Mouse (Mus musculus) lung, postnatal 36 days (tissue): ENCODE results near the gene Sparc.

ENCODE experiments used
- DNase-seq: peaks from one replicate; pipeline ENCODE4 v3.0.0; 2022; ENCODE audit warnings: mixed read lengths

Gene Sparc

DNA sequence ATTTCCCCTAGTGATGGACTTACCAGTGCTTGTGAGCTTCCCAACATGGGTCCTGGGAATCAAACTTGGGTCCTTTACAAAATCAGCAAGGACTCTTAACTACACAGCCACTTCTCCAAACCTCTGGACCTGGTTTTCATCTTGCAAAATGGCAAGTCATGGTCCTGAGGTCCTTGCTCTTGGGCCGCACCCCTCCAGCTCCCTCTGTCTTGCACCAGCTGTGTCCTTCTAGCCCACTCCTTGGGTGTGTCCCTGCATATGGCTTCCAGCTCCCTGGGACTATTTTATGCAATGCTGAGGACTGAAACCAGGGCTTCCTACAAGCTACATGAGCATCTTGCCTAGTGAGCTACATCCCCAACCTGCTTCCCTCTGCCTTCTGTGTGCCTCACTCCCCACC is at the start of gene Sparc:
Gene Sparc, minus strand, starts transcription at position 206 of the 400 bp plus-strand sequence.
- no peak for DNase-seq

DNA sequence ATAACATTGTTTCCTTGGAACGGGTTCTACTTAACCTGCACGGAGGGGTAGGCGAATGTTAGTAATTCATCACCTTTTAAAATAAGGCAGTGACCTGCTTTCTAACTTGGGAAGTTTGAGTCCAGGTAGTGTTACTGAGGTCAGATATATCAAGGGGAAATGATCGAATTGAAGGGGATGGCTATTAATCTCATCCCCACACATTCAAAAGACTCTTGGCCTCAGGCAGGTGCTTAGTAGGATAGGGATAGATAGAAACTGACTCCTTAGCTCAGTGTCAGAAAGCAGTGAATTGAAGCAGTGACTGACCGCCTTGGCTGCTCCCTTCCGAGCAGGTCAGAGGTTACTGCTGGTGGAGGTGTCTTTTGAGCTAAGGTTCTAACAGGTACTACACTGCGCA is 48.5 kb upstream of the Sparc start:
- DNase-seq = no peak

DNA sequence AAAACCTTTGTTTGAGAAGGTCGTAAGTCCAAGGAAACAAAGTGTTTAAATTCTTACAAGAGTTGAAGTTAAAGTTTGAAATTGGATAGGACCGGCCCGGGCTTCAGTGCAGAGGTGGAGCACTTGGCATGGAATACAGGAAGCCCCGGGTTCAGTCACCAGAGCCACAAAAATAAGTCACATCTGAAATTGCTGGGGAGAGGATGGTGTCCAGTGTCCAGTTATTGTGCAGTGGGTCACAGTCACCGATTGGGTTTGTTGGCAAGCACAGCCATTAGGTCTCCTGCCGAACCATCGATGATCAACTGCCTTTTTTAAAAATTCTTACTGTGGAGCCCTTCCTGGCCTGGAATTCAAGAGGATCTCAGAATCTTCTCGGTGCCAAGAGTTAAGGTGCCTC is 47.8 kb upstream of the Sparc start:
- no peak for DNase-seq

DNA sequence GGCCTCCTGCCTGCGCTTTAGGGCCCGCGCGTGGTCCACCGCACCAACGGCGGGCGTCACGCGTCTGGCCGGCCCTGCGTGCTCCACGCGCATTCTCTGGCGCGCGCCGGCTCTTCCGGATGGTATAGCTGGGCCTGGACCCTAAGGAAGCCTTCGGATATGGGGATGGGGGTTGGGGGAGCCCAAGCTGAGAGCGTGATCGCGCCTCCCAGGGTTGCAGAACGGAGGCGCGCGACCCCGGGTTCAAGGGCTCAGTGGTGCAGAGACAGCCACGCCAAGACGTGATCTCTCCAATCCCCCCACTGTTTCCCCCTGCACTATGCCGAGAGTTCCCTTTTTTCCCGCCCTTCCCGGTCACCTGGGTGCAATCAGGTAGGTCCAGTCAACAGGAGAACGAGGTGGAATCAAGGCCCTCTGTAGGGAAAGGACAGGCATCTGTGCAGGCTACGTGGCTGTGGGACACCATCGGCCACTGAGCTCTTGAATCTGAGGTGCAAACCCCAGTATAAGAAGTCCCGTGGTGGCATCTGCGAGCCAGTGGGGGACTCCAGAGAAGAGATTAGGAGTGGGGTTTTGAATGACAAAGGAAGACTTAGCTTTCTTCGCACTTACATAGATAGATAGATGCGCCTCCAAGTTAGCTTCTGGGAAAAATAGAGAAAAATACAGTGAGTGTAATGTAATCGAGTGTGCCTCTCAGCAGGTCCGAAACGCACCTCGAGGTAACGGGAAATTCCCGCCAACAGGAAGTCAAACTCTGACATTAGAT is 47.1 kb upstream of the Sparc start:
- DNase-seq = no peak

DNA sequence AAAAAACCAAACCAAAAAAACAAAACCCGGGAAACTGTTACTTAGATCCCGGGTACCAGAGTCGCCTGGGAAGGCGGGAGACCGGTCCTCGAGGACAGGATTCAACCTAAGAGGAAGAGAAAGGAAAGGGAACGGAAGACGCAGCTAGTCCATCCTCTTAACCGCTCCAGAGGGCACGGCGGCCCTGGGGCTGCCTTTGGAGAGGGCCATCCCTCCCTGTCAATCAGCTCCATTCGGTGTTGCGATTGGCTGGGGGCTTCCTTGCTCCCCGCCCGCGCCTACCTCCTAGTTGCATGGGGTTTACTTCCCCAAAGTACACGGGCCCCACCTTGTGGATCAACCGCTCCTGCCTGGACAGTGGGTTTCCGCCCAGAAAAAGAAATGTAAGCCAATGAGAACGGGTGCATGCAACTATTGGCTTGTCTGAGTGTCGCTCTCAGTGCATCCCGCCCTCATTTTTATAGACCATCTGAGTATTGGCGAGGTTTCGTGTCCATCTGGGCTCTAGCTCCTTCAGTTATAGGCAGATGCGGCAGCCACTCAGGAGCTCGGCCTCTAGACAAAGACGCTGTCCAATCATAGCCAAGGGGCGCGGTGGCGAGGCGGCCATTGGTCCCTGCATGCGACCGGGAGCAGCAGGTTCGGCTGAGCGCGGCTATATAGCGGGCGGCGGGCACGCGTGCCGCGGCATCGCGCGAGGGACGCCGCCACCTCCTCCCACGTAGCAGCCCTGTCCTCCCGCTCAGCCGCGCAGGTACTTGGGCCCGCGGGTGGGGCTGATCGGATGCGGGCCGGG is 46.3 kb upstream of the Sparc start, which contains the start of gene G3bp1:
Gene G3bp1, plus strand, starts transcription at position 638 of the 796 bp plus-strand sequence.
- peak; percentile 100 for DNase-seq

DNA sequence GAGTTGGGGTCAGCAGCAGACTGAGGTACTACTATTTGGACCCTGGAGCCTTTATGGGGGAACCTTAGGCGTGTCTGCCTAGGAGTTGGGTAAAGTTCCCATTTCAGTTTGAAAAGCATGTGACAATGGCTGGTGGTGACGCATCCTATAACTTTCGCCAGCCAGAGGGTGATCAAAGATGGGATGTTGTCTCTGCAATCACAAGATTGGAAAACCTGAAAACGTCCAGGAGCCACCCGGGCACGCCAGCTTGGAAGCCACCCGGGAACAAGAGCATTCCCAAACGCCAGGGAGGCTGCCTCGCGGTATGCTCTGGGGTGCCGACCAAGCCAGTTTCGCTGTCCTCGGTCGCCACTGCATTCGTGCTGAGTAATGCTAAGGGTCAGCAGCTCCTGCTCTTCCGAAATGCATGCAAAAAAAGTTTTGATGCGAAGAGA is 45.6 kb upstream of the Sparc start:
- DNase-seq = no peak

DNA sequence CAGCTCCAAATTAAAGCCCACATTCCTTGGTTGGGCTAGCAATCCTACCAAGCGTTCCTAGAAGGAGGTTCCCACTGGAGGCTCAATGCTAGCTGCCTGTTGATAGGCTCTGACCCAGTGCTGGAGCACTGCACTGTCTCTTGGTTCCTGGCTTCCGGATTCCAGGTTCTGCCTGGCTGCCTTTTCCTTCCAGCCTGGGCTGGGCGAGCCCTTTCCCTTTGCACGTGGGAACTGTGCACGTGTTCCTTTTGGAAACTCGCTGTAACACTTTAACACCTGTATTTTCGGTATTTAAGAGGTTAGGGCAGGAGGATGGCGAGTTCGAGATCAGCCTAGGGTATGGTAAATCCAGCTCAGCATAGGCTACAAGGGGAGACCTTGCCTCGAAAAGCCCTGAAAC is 45.0 kb upstream of the Sparc start:
- DNase-seq = peak; percentile 51

DNA sequence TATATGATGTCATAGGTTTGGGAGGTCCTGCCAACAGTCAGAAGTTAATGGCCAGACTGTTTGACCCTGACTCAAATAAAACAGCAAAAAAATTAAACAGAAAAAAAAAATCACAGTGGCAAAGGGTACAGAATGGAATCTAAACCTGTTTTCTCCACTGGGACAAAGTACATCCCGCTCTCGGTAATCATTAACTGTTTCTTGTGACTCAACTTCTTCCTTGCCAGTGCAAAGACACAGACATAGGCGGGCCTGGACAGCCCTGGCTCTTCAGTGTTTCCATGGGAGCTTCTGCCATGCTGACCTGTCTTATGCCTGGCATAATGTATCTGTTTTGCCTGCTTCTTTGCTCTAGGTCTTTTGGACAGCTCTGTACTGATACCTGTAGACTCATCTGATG is 42.2 kb upstream of the Sparc start:
- DNase-seq = no peak

DNA sequence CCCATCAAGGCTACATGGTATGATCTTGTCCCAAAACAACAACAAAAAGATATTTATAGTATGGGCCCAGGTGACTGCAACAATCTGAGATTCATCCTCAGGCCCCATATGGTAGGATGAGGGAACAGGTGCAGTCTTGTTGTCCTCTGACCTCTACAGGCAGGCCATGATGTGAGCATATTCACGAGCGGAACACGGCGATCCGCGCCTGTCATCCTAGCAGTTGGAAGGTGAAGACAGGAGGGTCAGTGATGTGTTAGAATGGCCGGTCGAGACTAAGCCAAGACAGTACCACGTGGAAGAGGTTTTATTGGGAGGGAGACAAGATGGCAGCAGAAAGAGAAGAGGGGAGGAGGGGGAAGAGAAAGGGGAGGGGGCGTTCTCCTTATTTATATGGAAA is 41.7 kb upstream of the Sparc start:
- no peak for DNase-seq

DNA sequence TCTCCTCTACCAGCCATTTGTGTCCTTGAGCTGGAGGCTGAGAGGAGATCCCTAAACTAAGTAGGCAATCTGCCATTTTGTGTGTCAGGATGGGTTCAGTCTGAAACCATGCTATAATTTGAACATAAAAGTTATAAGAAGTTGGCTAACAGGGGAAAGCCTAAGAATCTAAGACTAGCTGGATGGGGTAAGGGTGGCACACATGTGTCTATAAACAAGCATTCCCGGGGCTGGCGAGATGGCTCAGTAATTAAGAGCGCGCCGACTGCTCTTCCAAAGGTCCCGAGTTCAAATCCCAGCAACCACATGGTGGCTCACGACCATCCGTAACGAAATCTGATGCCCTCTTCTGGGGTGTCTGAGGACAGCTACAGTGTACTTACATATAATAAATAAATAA is 39.2 kb upstream of the Sparc start:
- no peak for DNase-seq

DNA sequence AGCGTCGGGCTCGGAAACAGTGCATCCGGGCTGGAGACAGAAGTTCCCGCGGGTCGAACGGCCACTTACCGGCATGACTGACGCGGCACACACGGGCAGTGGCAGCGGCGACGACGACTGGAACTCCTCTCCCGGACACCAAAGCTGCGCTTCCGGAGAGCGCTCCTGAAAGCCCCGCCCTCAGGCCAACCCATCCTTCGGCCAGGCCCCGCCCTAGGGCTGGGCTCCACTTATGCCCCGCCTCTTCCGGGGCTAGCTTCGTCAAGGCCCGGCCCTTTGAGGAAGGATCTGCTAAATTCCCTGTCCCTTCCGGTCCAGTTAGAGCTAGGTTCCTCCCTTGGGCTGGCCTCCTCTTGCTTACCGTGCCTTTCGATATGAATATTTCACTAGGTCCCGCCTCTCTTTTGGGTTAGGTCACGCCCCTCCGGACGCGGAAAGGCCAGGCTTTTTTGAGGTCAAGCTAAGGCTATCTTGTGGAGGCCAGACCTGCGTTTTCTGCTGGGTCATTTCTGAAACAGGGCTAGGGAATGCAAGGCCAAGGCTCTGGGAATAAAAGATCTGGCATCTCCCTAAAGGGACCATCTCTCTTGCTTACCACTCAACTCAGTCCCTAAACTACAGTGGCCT is 38.1 kb upstream of the Sparc start, which contains the start of gene Atox1:
Gene Atox1, minus strand, starts transcription at position 221 of the 627 bp plus-strand sequence.
- DNase-seq = peak; percentile 97

DNA sequence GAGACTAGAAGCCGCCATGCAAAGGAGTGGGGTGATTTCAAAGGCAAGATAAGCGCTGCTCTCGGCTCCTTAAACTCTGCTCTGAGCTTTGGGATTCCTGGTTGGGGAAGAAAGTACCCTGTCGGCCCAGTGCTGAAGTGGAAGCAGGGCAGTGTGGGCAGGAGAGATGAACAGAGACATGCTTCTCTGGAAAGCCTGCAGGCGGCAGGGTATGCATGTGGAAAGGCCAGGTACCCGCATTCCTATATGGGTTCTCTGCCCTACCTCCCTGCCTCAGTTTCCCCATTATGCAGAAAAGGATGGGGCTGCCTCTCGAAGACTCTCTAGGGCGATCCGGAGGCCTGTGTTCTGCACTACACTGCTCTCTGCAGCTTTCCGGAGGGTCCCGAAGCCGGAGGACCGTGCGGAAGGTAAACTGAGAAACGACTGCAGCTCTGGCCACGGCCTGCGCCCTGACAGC is 37.6 kb upstream of the Sparc start:
- DNase-seq = peak; percentile 43

DNA sequence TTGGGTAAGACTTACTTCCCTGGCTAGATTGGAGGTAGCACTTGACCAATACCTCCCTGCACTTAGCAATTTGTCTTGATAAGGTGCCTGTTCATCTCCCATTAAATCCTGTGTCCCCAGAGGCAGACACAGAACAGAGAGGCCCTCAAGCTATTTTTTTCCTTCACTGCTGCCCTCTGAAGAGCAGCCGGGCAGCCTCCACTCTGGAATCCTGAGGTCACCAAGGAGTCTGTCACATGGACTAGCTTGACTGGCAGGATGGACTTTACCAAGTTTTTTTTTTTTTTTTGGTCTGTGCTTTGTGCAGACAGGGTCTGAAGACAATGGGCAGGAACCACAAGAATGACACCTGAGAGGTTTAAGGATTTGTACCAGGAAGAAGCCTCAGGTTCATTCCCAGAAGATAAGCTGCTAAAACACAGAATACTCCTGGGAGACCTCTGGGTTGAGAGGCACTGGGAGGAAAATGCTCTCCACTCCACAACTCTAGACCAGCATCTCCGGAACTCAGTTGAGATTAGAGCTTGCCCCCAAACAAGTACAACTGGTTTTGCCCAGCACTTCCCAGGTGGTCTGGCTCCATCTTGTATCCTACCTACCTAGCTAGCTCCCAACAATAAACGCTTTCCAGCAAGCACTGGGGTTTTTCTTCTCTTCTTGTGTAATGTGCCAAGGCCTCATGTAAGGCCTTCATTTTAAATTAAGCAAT is 37.0 kb upstream of the Sparc start:
- DNase-seq = no peak

DNA sequence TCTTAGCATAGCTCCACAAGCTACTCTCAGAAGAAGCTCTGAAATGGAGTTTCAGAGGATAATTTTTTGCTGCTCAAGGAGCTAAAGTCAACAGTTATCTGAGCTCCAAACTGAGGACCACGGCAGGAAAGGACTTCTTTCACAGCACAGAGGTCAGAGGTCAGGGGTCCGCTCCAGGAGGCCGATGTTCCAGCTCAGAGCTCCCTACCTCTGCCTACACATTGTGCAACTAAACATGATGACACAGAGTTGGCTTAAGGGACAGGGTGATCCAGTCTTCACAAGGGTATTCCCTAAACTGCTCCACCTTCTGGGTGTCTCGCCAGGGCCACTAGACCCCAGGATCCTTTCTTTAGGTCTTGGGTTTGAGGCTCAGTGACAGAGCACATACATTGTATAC is 35.5 kb upstream of the Sparc start:
- no peak for DNase-seq

DNA sequence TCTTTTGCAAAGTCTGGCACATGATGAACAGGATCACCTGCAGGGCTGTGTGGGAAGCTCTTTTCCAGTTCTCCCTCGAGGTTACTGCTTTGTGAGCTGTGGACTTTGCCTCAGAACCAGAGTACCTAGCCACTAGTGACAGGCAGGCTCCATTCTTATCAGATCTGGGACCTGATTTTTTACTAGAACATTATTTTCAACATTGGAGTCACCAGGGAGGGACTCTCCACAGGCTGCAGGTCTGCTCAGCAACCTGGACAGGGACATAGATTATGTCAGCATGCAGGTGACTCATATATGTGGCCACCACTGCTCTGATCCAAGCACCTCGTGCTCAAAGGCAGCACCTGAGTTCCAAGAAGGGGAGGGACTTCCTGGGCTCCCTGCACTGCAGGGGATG is 32.2 kb upstream of the Sparc start:
- DNase-seq = no peak

DNA sequence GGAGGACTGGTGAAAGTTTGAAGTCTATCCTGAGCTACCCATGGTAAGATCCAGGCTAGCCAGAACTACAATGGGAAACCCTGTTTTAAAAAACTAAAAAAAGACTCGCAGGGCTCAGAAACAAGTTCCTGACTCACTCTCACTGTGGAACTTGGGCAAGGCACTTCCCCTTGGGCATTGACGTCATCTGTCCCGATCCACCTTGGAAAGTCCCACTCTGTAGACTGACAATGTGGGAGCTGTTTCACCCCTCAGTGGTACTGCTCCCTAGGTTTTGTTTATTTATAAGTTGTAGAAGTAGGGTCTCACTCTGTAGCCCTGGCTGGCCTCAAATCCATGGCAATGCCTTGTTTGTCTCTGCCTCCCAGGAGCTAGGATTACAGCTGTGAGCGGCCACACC is 30.7 kb upstream of the Sparc start:
- DNase-seq = peak; percentile 51

DNA sequence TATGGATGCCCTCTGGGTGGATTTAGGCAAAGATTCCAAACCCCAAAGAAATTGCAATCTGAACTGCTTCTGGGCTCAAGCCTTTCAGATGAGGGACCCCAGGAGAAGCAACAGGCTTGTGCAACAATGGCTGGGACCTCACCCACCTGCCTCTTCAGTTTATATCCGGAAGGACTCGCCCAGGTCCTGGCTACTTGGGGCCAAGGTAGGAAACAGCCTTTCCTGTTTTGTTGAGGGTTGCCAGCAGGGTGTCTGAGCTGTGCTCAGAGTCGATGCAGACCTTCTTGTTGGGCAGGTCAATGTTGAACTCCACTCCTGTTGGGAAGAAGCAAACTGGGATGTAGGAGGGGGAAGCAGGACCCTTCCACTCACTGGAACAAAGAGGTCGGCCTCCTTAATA is 27.3 kb upstream of the Sparc start:
- no peak for DNase-seq

DNA sequence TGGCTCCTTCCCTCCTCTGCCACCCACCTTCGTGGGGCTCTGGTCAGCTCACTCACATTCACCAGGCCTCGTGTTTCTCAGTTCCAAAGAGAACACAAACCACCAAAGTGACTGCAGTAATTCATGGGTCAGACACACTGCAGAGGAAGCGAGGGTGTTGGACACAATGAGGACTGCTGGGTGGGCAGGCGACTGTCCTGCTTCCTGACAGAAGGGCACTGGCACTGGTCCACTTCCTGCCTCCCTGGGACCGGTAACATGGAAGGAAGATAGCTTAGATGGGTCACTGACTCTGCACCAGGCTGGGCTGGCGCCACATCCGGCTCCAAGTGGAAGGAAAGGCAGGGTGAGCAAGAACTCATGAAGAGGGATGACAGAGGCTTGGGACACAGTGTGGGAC is 26.5 kb upstream of the Sparc start:
- peak; percentile 67 for DNase-seq

DNA sequence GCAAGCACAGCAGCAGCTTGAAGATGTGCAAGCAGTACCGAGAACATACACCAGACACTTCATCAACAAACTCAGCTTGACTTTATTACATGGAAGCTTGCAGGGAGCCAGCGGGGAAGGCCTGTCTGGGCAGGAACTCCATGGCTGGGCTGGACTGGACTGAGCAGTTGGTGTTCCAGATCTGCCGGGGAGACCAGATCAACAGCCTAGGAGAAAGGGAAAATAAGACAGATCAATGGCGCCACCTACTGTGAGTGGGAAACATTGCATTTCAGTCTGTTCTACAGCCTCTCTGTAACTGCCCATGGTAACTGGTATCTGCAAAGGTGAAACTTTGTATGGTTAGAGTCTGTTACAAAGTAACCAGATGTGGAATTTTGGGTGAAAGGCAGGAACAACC is 23.6 kb upstream of the Sparc start:
- peak; percentile 87 for DNase-seq

DNA sequence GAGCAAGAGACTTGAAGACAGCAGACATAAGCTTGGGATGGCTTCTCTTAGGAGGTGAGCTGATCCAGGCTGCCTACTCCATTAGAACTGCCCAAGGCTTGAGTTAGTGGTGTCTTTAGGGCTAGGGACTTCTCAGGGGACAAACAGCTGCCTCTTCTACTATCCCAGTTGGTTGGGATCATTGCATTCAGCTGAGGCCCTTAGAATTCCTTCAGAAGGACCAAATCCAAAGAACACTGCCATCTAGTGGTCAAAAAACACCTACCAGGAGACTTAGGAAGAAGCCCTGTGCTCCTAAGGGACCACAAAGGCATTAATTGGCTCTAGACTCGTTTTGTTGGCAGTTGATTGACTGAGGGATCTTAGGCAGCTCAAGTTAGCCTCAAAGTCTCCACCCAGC is 21.8 kb upstream of the Sparc start:
- peak; percentile 88 for DNase-seq

DNA sequence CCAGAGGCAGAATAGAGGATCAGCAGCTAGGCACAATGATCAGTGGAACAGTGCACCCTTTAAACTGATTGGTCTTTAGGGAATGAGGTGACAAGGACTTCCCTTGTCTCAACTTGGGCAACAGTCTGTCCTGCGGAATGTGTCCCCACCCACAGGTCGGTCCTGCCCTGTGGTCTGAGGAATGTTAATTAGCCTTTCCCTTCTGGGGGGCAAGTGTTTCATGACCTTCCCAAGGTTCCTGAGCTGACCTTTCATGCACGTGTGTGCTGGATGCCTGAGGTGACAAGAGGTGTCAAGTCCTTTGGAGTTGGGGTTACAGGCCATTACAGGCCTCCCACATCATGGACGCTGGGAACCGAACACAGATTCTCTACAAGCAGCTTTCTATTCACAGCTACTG is 16.7 kb upstream of the Sparc start:
- DNase-seq = no peak

DNA sequence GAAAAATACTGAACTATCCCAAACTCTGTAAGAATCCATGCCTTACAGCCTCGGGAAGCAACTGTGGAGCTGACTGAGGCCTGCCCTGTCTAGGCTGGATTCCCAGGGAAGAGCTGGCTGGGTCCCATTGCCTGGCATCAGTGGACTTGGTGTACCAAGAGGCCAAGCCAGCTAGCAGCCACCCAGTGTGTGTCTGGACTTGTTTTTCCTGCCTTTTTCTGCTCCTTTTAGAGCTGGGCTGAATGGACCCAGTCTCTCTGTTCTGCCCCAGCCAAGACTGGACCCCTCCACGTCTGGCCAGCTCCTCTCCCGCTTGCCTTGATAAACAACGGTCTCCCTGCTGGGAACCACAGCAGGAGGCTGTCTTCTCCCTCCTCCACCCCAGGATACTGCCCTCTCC is 15.0 kb upstream of the Sparc start:
- DNase-seq = no peak

DNA sequence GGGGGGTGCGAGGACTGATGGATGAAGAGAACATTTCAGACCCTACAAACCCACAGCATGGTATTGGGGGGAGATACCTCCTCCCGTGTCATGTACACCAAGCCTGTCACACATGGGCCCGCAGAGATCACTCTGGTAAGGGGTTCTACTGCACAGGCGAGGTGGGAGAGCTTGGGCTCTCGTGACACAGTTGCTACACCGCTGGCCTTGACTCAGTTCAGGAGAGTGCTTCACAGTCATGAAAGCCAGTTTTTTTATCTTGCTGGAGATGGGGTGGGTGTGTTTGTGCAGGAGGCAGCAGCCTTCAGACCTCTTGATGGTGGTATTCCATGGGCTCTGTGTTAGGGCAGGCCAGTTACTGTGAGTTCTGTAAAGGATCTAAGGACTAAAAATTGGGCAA is 13.1 kb upstream of the Sparc start:
- DNase-seq = no peak
